Mouse (Mus musculus) heart, embryonic 10.5 days (tissue): ENCODE measurements around the gene C1ql1. TPM values are rescaled to one million over a fixed set of nuclear protein-coding genes. Genes with fewer than 3 reads are reported as not detected.

ENCODE experiments used
- DNase-seq: peaks from one replicate; pipeline ENCODE4 v3.0.0-alpha.2; 2017; ENCODE audit warnings: low spot score
- H3K27ac ChIP-seq: fragments of 300-500 bp; sonication (generic); 2 replicates; pipeline ENCODE4 v1.5.1; 2016; ENCODE audit warnings: mild to moderate bottlenecking
- H3K27me3 ChIP-seq: fragments of 300-500 bp; sonication (generic); 2 replicates; pipeline ENCODE4 v1.6.1; 2016; ENCODE audit warnings: mild to moderate bottlenecking; ENCODE audit not compliant: poor library complexity, insufficient read depth, severe bottlenecking
- H3K36me3 ChIP-seq: fragments of 300-500 bp; sonication (generic); 2 replicates; pipeline ENCODE4 v1.6.1; 2016; ENCODE audit warnings: mild to moderate bottlenecking, moderate library complexity
- H3K4me1 ChIP-seq: fragments of 300-500 bp; sonication (generic); 2 replicates; pipeline ENCODE4 v1.6.1; 2016; ENCODE audit warnings: mild to moderate bottlenecking
- H3K4me3 ChIP-seq: fragments of 300-500 bp; sonication (generic); 2 replicates; pipeline ENCODE4 v1.5.1; 2016; ENCODE audit warnings: mild to moderate bottlenecking, moderate library complexity
- H3K9me3 ChIP-seq: fragments of 300-500 bp; sonication (generic); 2 replicates; pipeline ENCODE4 v1.6.1; 2016; ENCODE audit warnings: mild to moderate bottlenecking, moderate library complexity
- WGBS: fragments of 180-500 bp; shearing (Covaris S2); methylation state at CpG from one replicate; pipeline ENCODE4 v1.1.7; 2016; 5-methylcytosine and 5-hydroxymethylcytosine counted together
- polyA plus RNA-seq: library from polyadenylated mRNA; unstranded; fragments of >200 nt; fragmentation: Nextera tagmentation; extraction: Ambion mirVana; gene quantifications from 2 replicates; pipeline ENCODE4 v1.2.1, GENCODE M21; 2016

Gene C1ql1
- polyA plus RNA-seq, 1 experiment from 2014 or later, result 0.98 TPM

GRCm38 (mm10) chr11:102918077-102918476, 28.4 kb downstream of the C1ql1 start:
- peaks cover 8% of the 10 kb centered on the region for H3K4me1 ChIP-seq
- no peak overlapping the region for H3K4me3 ChIP-seq
- H3K9me3 ChIP-seq, result no peaks in the 10 kb centered on the region
- peaks cover 54% of the 10 kb centered on the region for H3K36me3 ChIP-seq
- WGBS, result 94% methylated on average over 4 of the region's 4 CpGs
- no peak for DNase-seq
- H3K27ac ChIP-seq, result no peak overlapping the region
- H3K27me3 ChIP-seq, result no peaks in the 10 kb centered on the region

- Histone ChIP-seq H3K27ac (no peak overlapping the region), H3K9me3 (no peaks in the 10 kb centered on the region), H3K4me1 (no peaks in the 10 kb centered on the region), H3K36me3 (peaks cover 62% of the 10 kb centered on the region), H3K4me3 (no peak overlapping the region), H3K27me3 (no peaks in the 10 kb centered on the region)
- peak; percentile 68 for DNase-seq
- WGBS, result 90% methylated on average over 9 of the region's 9 CpGs
Measured at GRCm38 (mm10) chr11:102915380-102915779, 31.1 kb downstream of the C1ql1 start.

GRCm38 (mm10) chr11:102911376-102911775, 35.1 kb downstream of the C1ql1 start:
- peak; percentile 68 for DNase-seq
- no peaks in the 10 kb centered on the region for H3K27me3 ChIP-seq
- WGBS, result 86% methylated on average over 7 of the region's 7 CpGs
- H3K9me3 ChIP-seq, result no peaks in the 10 kb centered on the region
- H3K27ac ChIP-seq, result no peak overlapping the region
- peaks cover 98% of the 10 kb centered on the region for H3K36me3 ChIP-seq
- H3K4me3 ChIP-seq, result no peak overlapping the region
- H3K4me1 ChIP-seq, result no peaks in the 10 kb centered on the region

- 74% methylated on average over 7 of the region's 7 CpGs for WGBS
- H3K27ac ChIP-seq, result no peak overlapping the region
- H3K36me3 ChIP-seq, result peaks cover 39% of the 10 kb centered on the region
- no peaks in the 10 kb centered on the region for H3K9me3 ChIP-seq
- no peak overlapping the region for H3K4me3 ChIP-seq
- H3K27me3 ChIP-seq, result peaks cover 18% of the 10 kb centered on the region
- H3K4me1 ChIP-seq, result no peaks in the 10 kb centered on the region
- no peak for DNase-seq
Measured at GRCm38 (mm10) chr11:102903654-102904053, 42.8 kb downstream of the C1ql1 start.

- H3K36me3 ChIP-seq, result peaks cover 24% of the 10 kb centered on the region
- H3K4me1 ChIP-seq, result peaks cover 12% of the 10 kb centered on the region
- WGBS, result 81% methylated on average over 5 of the region's 5 CpGs
- DNase-seq, result no peak
- no peak overlapping the region for H3K27ac ChIP-seq
- no peak overlapping the region for H3K4me3 ChIP-seq
- H3K9me3 ChIP-seq, result no peaks in the 10 kb centered on the region
- peaks cover 33% of the 10 kb centered on the region for H3K27me3 ChIP-seq
Measured at GRCm38 (mm10) chr11:102902107-102902506, 44.4 kb downstream of the C1ql1 start.

- Histone ChIP-seq H3K4me1 (peaks cover 21% of the 10 kb centered on the region), H3K4me3 (no peak overlapping the region), H3K27me3 (peaks cover 42% of the 10 kb centered on the region), H3K36me3 (peaks cover 15% of the 10 kb centered on the region), H3K9me3 (no peaks in the 10 kb centered on the region), H3K27ac (no peak overlapping the region)
- no peak for DNase-seq
- 55% methylated on average over 4 of the region's 4 CpGs for WGBS
Measured at GRCm38 (mm10) chr11:102901199-102901598, 45.3 kb downstream of the C1ql1 start.

- Histone ChIP-seq H3K27me3 (peaks cover 46% of the 10 kb centered on the region), H3K9me3 (no peaks in the 10 kb centered on the region), H3K36me3 (peaks cover 11% of the 10 kb centered on the region), H3K4me1 (peaks cover 24% of the 10 kb centered on the region), H3K4me3 (no peak within 1 kb of the TSS), H3K27ac (no peak within 1 kb of the TSS)
- DNase-seq, result peak; percentile 92
- 13% methylated on average over 7 of the region's 7 CpGs for WGBS
Measured at GRCm38 (mm10) chr11:102900763-102901162, 45.7 kb downstream of the C1ql1 start, which contains the start of gene Gfap. TSS of gene Gfap (minus strand) at chr11:102900912.

GRCm38 (mm10) chr11:102898408-102898807, 48.1 kb downstream of the C1ql1 start:
- WGBS, result 79% methylated on average over 9 of the region's 9 CpGs
- DNase-seq, result no peak
- H3K27me3 ChIP-seq, result peaks cover 70% of the 10 kb centered on the region
- H3K36me3 ChIP-seq, result no peaks in the 10 kb centered on the region
- H3K4me3 ChIP-seq, result no peak overlapping the region
- H3K27ac ChIP-seq, result peak overlapping the region; percentile 44; the same call in 1 of the 2 replicates
- H3K9me3 ChIP-seq, result no peaks in the 10 kb centered on the region
- peaks cover 27% of the 10 kb centered on the region for H3K4me1 ChIP-seq

- Histone ChIP-seq H3K4me3 (no peak overlapping the region), H3K27ac (0 out of 2 replicates have a peak overlapping the region, but pooled peaks have one; percentile 17), H3K27me3 (peaks cover 82% of the 10 kb centered on the region), H3K4me1 (peaks cover 34% of the 10 kb centered on the region), H3K9me3 (no peaks in the 10 kb centered on the region), H3K36me3 (no peaks in the 10 kb centered on the region)
- WGBS, result 75% methylated on average over 20 of the region's 20 CpGs
- no peak for DNase-seq
Measured at GRCm38 (mm10) chr11:102896641-102897040, 49.8 kb downstream of the C1ql1 start.

- peak; percentile 88 for DNase-seq
- no peak overlapping the region for H3K4me3 ChIP-seq
- peaks cover 86% of the 10 kb centered on the region for H3K27me3 ChIP-seq
- 35% methylated on average over 9 of the region's 9 CpGs for WGBS
- no peaks in the 10 kb centered on the region for H3K36me3 ChIP-seq
- H3K9me3 ChIP-seq, result no peaks in the 10 kb centered on the region
- peaks cover 34% of the 10 kb centered on the region for H3K4me1 ChIP-seq
- no peak overlapping the region; the same call in 1 of the 2 replicates for H3K27ac ChIP-seq
Measured at GRCm38 (mm10) chr11:102895779-102896178, 50.7 kb downstream of the C1ql1 start.

- 85% methylated on average over 4 of the region's 4 CpGs for WGBS
- Histone ChIP-seq H3K27me3 (peaks cover 85% of the 10 kb centered on the region), H3K27ac (no peak overlapping the region), H3K36me3 (no peaks in the 10 kb centered on the region), H3K4me3 (no peak overlapping the region), H3K4me1 (peaks cover 34% of the 10 kb centered on the region), H3K9me3 (no peaks in the 10 kb centered on the region)
- DNase-seq, result no peak
Measured at GRCm38 (mm10) chr11:102894716-102895115, 51.8 kb downstream of the C1ql1 start.

GRCm38 (mm10) chr11:102893015-102893651, 53.4 kb downstream of the C1ql1 start:
- DNase-seq, result peak; percentile 92
- H3K27me3 ChIP-seq, result peaks cover 81% of the 10 kb centered on the region

GRCm38 (mm10) chr11:102890096-102890495, 56.4 kb downstream of the C1ql1 start:
- Histone ChIP-seq H3K27ac (no peak overlapping the region), H3K9me3 (no peaks in the 10 kb centered on the region), H3K4me1 (peaks cover 10% of the 10 kb centered on the region; the same call in 1 of the 2 replicates), H3K27me3 (peaks cover 81% of the 10 kb centered on the region), H3K36me3 (no peaks in the 10 kb centered on the region), H3K4me3 (no peak overlapping the region)
- 70% methylated on average over 5 of the region's 5 CpGs for WGBS
- no peak for DNase-seq

More at GRCm38 (mm10) chr11:102893015-102893651, 53.4 kb downstream of the C1ql1 start:
- H3K27ac ChIP-seq, result peak overlapping the region; percentile 42
- H3K36me3 ChIP-seq, result no peaks in the 10 kb centered on the region
- WGBS, result 3% methylated on average over 43 of the region's 43 CpGs
- H3K4me3 ChIP-seq, result peak overlapping the region; percentile 55
- no peaks in the 10 kb centered on the region for H3K9me3 ChIP-seq
- peaks cover 30% of the 10 kb centered on the region for H3K4me1 ChIP-seq
